Mouse (Mus musculus): ENCODE measurements around the gene Eif4ebp2. TPM values are rescaled to one million over a fixed set of nuclear protein-coding genes. Genes with fewer than 3 reads are reported as not detected.
"Not testable (repeated sequence)": the region's sequence is repeated elsewhere in the genome, so short reads cannot be mapped to it uniquely, and the experiment has no call there.

The Eif4ebp2 gene
- polyA plus RNA-seq, 1 experiment = 127 TPM

DNA sequence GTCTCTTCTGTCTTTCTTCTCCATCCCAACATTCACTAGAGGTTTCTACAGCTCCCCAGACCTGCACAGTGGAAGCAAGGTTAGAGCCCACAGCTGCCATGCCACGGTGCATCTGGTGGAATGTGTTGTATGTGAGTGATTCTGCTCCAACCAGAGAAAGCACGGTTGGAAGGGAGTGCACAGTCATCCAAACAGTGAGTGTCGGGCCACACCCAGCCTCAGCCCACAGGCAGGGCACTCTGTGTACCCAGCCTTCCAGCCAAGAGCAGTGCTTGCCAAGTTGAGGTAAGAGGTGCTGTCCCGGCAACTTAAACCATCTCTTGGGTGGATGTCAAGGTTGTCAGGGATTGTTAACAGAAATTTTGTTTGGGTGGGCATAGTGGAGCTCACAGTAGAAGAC, 12.5 kb upstream of the Eif4ebp2 start:
- H3K36me3 ChIP-seq (ENCODE audit: control insufficient read depth, insufficient read depth, low read length) = no peaks in the 10 kb centered on the region
- H3K27me3 ChIP-seq (replicated peaks; ENCODE audit: control insufficient read depth, insufficient read depth, low read length) = no peaks in the 10 kb centered on the region
- no peaks in the 10 kb centered on the region for H3K4me1 ChIP-seq (ENCODE audit: control insufficient read depth, insufficient read depth, low read length)
- no peak overlapping the region for H3K27ac ChIP-seq (ENCODE audit: insufficient read depth, low read depth, low read length)
- no peak for TF ChIP-seq POLR2A (IDR thresholded peaks at IDR 0.05; ENCODE audit: low read depth, low read length)
- no peak for TF ChIP-seq CTCF (conservative IDR thresholded peaks at IDR 0.05; ENCODE audit: insufficient read depth, insufficient read length, low read depth, low read length)
- WGBS = 58% methylated on average over 4 of the region's 4 CpGs
- no peak for DNase-seq
- H3K4me3 ChIP-seq (ENCODE audit: insufficient read depth, low read depth, low read length) = no peak overlapping the region

DNA sequence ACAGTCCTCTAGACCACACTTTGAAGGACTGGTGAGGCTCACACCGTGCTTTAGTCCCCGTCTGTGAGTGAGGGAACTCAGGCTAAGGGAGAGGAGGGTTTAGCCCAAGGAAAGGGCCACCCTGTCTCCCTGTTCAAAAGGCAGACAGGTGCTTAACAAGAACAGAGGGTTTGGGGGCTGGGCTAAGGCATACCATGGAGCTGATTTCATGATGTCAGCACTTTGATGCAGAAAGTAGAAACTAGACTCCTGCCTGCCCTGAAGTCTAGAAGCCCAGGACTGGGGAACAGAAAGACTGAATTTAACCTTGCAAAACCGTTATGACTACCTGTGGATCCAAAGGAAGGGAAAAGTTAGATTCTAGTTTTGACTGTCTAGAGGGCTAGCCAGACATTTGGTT, 4.7 kb upstream of the Eif4ebp2 start:
- Histone ChIP-seq H3K36me3 (ENCODE audit: control insufficient read depth, insufficient read depth, low read length) (no peaks in the 10 kb centered on the region), H3K4me3 (ENCODE audit: insufficient read depth, low read depth, low read length) (no peak overlapping the region), H3K27ac (ENCODE audit: insufficient read depth, low read depth, low read length) (no peak overlapping the region), H3K27me3 (replicated peaks; ENCODE audit: control insufficient read depth, insufficient read depth, low read length) (no peaks in the 10 kb centered on the region), H3K4me1 (ENCODE audit: control insufficient read depth, insufficient read depth, low read length) (no peaks in the 10 kb centered on the region)
- WGBS = 74% methylated on average over 3 of the region's 3 CpGs
- DNase-seq = no peak
- TF ChIP-seq CTCF (conservative IDR thresholded peaks at IDR 0.05; ENCODE audit: insufficient read depth, insufficient read length, low read depth, low read length) (no peak), POLR2A (IDR thresholded peaks at IDR 0.05; ENCODE audit: low read depth, low read length) (no peak)

DNA sequence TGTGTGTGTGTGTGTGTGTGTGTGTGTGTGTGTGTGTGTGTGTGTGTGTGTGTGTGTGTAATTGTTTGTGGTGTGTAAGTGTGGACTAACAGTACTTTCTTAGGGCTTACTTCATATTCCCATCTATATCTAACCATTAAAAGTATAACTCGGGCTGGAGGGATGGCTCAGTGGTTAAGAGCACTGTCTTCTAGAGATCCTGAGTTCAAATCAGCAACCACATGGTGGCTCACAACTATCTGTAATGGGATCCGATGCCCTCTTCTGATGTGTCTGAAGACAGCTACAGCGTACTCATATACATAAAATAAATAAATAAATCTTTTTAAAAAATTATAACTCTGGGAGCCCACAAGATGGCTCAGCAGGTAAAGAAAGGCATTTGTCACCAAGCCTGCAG, 710 bp upstream of the Eif4ebp2 start:
- H3K27me3 ChIP-seq (replicated peaks; ENCODE audit: control insufficient read depth, insufficient read depth, low read length); H3K4me3 ChIP-seq (ENCODE audit: insufficient read depth, low read depth, low read length); DNase-seq; H3K27ac ChIP-seq (ENCODE audit: insufficient read depth, low read depth, low read length); H3K36me3 ChIP-seq (ENCODE audit: control insufficient read depth, insufficient read depth, low read length): not testable (repeated sequence)
- peaks cover 24% of the 10 kb centered on the region for H3K4me1 ChIP-seq (ENCODE audit: control insufficient read depth, insufficient read depth, low read length)
- 72% methylated on average over 3 of the region's 3 CpGs for WGBS

DNA sequence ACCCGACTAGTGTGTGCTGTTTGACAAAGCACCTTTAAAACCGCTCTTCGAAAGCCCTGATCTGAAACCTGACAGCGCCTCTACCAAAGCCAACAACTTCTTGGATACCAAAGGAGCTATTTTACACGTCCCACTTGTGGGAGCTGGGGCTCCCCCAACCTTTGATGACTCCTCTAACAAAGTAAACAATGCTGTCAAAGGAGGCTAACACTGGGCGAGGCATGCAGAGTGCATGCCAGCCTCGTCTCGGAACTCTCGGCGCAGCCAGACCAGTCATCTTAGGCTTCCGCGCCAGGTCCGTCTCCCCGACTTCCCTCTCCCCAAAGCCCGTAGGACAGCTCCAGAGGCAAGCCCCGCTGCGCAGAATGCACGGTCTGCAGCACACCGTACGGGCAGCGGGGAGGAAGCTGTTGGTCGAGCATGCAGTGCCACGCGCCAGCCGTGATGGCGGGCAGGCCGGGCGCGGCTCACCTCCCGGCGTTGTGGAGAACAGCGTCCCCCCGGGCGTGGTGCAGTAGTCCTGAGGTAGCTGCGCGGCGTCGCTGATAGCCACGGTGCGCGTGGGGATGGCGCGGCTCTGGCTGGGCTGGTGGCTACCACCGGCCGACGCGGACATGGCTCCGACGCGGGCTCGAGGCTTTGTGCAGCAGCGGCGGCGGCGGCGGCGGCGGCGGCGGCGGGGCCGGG, 387 bp downstream of the Eif4ebp2 start:
- TF ChIP-seq POLR2A (IDR thresholded peaks at IDR 0.05; ENCODE audit: low read depth, low read length) = no peak
- no peak for TF ChIP-seq CTCF (conservative IDR thresholded peaks at IDR 0.05; ENCODE audit: insufficient read depth, insufficient read length, low read depth, low read length)
- DNase-seq = peak; percentile 49
- peaks cover 34% of the 10 kb centered on the region for H3K4me1 ChIP-seq (ENCODE audit: control insufficient read depth, insufficient read depth, low read length)
- H3K4me3 ChIP-seq (ENCODE audit: insufficient read depth, low read depth, low read length) = peak overlapping the region; percentile 97
- no peaks in the 10 kb centered on the region for H3K36me3 ChIP-seq (ENCODE audit: control insufficient read depth, insufficient read depth, low read length)
- H3K27ac ChIP-seq (ENCODE audit: insufficient read depth, low read depth, low read length) = peak overlapping the region; percentile 75
- no peaks in the 10 kb centered on the region for H3K27me3 ChIP-seq (replicated peaks; ENCODE audit: control insufficient read depth, insufficient read depth, low read length)
- under 1% methylated on average over 43 of the region's 62 CpGs for WGBS

DNA sequence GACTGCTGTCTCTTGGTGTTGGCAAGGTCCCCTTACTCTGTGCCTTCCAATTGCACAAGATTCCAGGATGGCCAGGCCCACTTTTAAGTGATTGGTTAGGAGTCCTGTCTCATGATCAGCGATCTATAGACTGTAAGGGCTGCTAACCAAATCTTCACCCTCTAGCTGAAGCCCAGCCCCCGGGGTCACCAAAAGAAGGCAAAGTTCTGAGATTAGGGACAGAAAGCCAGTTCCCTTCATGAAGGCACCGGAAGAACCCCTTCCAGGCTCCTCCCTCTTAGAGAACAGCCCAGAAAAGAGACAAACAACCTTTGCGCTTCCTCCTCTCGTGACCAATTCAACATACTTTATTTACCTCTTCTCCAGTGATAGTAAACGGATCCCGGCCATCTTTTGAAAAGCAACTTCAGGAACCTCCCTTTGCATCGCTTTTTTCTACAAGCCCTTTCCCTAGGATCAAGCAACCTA, 964 bp downstream of the Eif4ebp2 start:
- DNase-seq = peak; percentile 79
- Histone ChIP-seq H3K27ac (ENCODE audit: insufficient read depth, low read depth, low read length) (peak overlapping the region; percentile 75), H3K27me3 (replicated peaks; ENCODE audit: control insufficient read depth, insufficient read depth, low read length) (no peaks in the 10 kb centered on the region), H3K4me1 (ENCODE audit: control insufficient read depth, insufficient read depth, low read length) (peaks cover 36% of the 10 kb centered on the region), H3K4me3 (ENCODE audit: insufficient read depth, low read depth, low read length) (peak overlapping the region; percentile 97), H3K36me3 (ENCODE audit: control insufficient read depth, insufficient read depth, low read length) (no peaks in the 10 kb centered on the region)
- TF ChIP-seq POLR2A (IDR thresholded peaks at IDR 0.05; ENCODE audit: low read depth, low read length) = no peak
- no peak for TF ChIP-seq CTCF (conservative IDR thresholded peaks at IDR 0.05; ENCODE audit: insufficient read depth, insufficient read length, low read depth, low read length)
- under 1% methylated on average over 8 of the region's 8 CpGs for WGBS

- no peaks in the 10 kb centered on the region for H3K27me3 ChIP-seq (replicated peaks; ENCODE audit: control insufficient read depth, insufficient read depth, low read length)
- TF ChIP-seq CTCF (conservative IDR thresholded peaks at IDR 0.05; ENCODE audit: insufficient read depth, insufficient read length, low read depth, low read length) = no peak
- no peak for TF ChIP-seq POLR2A (IDR thresholded peaks at IDR 0.05; ENCODE audit: low read depth, low read length)
- H3K27ac ChIP-seq (ENCODE audit: insufficient read depth, low read depth, low read length) = peak overlapping the region; percentile 44
- H3K4me3 ChIP-seq (ENCODE audit: insufficient read depth, low read depth, low read length) = no peak overlapping the region
- H3K4me1 ChIP-seq (ENCODE audit: control insufficient read depth, insufficient read depth, low read length) = peaks cover 55% of the 10 kb centered on the region
- no peaks in the 10 kb centered on the region for H3K36me3 ChIP-seq (ENCODE audit: control insufficient read depth, insufficient read depth, low read length)
- WGBS = 62% methylated on average over 3 of the region's 3 CpGs
- DNase-seq = no peak
Measured at GRCm38 (mm10) chr10:61448834-61449233, 3.6 kb downstream of the Eif4ebp2 start.

GRCm38 (mm10) chr10:61447581-61448353, 4.7 kb downstream of the Eif4ebp2 start:
- WGBS = 45% methylated on average over 10 of the region's 10 CpGs
- DNase-seq = no peak
- H3K27ac ChIP-seq (ENCODE audit: insufficient read depth, low read depth, low read length) = no peak overlapping the region
- TF ChIP-seq POLR2A (IDR thresholded peaks at IDR 0.05; ENCODE audit: low read depth, low read length) (no peak), CTCF (conservative IDR thresholded peaks at IDR 0.05; ENCODE audit: insufficient read depth, insufficient read length, low read depth, low read length) (no peak)
- H3K27me3 ChIP-seq (replicated peaks; ENCODE audit: control insufficient read depth, insufficient read depth, low read length) = no peaks in the 10 kb centered on the region
- no peaks in the 10 kb centered on the region for H3K36me3 ChIP-seq (ENCODE audit: control insufficient read depth, insufficient read depth, low read length)
- no peak overlapping the region for H3K4me3 ChIP-seq (ENCODE audit: insufficient read depth, low read depth, low read length)
- peaks cover 65% of the 10 kb centered on the region for H3K4me1 ChIP-seq (ENCODE audit: control insufficient read depth, insufficient read depth, low read length)

All from kidney, adult 2 months (tissue).